Mouse (Mus musculus) large intestine, adult 2 months (tissue): ENCODE results near the gene Cramp1l. TPM values are rescaled to one million over a fixed set of nuclear protein-coding genes. Genes with fewer than 3 reads are reported as not detected.

Source experiments
- DNase-seq: peaks from one replicate; pipeline ENCODE4 v3.0.0-alpha.2; 2012; ENCODE audit warnings: low read depth, low spot score
- WGBS: fragments of 180-500 bp; shearing (Covaris S2); methylation state at CpG from one replicate; pipeline ENCODE4 v1.1.7; 2018; 5-methylcytosine and 5-hydroxymethylcytosine counted together
- polyA plus RNA-seq: library from polyadenylated mRNA; depleted of rRNA; stranded (reverse); fragments of >200 nt; gene quantifications from 2 replicates; pipeline ENCODE4 v1.2.3, GENCODE M21; 2012; rRNA removed

The Cramp1l gene
- 8.0 and 15.1 TPM in 2 replicates for polyA plus RNA-seq

DNA sequence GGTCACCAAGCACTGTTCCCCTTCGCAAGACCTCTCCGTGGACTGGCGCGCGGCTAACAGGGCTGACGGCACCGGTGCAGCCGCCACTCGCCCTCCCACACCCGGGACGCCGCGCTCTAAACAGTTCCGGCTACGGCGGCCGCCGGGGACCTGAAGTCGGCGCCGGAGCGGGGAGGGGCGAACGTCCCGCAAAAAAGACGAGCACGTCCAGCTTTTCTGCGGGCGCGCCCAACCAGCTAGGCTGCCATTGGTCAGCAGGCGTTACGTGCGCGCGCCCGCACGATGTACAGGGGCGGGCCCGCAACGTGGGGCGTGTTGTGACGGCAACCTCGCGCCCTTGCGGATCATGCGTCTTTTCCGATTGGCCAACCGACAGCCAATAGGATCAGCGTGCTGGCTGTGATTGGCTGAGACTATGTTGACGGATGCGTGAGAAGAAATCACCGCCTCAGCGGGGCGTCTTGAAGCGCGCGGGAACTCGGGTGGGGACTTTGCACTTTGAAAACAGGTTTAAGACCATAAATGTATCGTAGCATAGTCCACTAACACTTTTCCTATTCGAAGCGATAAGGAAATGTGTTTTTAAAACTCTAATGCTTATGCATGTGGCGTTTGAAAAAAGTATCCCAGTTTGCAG, at the start of gene Cramp1l, which contains the start of gene Ift140:
Gene Cramp1l, minus strand, starts transcription at position 134 of the 637 bp plus-strand sequence.
Gene Ift140, plus strand, starts transcription at position 431 of the 637 bp plus-strand sequence.
- DNase-seq, result peak; percentile 97
- under 1% methylated on average over 62 of the region's 62 CpGs for WGBS

DNA sequence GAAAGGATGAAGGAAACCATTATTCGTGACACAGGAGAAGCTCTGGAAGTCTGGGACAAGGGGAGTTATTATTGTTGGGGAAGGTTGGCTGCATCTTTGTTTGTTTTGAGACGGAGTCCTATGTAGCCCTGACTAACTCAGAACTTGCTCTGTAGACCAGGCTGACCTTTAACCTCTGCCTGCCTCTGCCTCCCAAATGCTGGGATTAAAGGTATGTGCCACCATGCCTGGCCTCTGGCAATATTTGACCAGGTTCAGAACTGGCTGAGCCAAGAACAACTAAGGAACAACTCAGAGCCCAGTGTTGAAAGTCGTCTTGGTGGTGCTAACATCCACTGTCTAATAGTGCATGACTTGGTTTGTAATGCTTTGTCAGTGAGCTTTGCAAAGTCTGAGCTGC, 49.6 kb upstream of the Cramp1l start:
- 84% methylated on average over 3 of the region's 3 CpGs for WGBS
- DNase-seq, result no peak

DNA sequence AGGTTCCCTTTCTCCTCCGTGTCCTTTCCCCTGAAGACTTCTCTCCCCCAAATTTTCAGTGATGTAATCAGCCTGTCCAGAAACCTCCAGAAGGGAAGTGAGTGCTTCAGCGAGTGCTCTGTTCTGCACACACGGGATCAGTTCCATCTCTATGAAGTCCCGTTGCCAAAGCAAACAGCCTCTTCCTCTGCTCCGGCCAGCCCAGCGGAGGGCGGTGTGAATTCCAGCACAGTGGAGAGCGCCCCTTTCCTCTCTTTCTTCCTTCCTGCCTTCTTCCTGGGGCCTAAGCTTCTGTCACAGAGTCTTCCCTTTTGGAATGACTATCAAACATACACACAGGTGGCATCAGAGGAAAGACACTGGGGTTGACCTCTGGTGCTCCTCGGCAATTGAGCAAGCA, 48.8 kb upstream of the Cramp1l start:
- 59% methylated on average over 9 of the region's 9 CpGs for WGBS
- DNase-seq, result no peak

DNA sequence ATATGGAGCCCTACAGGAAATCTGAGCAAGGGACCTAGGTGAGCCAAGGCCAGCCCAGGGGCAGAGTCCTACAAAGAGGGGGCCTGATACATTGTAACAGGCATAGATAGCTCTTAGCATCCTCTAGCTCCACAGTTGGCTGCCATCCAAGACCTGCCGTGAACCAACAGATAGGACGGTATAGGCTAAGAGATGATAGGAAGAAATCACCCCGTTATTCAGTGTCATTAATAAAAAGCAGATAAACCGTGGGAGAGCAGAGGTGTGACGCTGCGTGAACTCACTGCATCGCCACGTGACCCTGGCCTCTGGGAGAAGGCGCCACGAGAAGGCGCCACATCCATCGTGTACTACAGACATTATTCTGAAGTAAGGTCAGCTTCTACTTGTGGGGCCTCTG, 48.3 kb upstream of the Cramp1l start:
- 79% methylated on average over 12 of the region's 12 CpGs for WGBS
- no peak for DNase-seq

DNA sequence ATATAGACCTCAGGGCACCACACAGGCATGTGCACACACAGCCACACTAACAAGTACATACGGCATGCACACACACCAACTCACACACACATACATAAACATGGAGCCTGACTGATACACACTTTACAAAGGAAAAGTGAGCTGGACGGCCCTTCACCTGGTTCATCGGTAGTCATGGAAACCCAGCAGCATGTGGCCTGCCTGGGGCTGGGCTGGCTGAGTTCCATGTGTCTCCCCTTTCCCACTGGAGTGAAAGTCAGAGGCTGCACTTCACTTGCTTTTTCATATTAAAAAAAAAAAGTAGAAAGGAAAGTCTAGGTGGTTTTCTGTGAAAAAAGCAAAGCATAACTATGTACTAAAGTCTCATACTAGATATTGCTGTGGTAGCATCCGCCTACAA, 47.7 kb upstream of the Cramp1l start:
- DNase-seq, result no peak
- WGBS, result 95% methylated on average over 4 of the region's 4 CpGs

DNA sequence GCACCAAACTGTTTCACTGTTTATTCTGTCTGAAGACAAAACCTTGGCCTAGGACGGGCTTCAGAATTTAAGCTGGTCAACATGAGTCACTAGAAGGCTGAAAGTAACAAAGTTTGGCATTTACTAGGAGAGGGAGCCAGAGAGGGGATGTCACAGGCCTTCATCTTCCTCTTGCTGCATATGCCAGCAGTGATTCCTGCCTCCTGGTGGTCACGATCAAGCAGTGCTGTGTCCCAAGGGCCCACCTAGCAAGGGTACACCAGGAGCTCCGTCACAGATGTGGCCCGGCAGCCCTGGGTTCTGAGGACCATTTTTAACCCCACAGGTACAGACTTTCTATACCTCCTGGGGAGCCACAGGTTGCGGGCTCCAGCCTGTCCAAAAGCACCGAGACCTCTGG, 41.5 kb upstream of the Cramp1l start:
- DNase-seq, result no peak
- WGBS, result 91% methylated on average over 6 of the region's 6 CpGs

DNA sequence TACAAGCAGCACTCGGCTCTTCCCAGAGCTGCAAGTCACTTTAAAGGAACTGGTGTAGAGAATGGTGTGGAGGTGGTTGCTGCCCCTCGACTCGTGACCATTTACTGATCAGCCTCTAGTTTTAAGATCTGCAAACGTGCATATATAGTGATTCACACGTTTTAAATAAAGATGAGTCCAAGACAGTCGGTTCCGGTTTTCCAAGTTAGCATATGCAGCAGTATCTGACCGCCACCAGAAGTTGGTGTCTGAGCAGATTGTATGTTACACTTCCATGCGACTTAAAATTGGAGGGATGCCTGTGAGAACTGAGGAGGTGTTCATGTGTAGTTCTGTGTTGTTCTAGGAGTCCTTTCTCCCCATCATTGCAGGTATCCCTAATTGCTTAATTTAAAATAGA, 37.7 kb upstream of the Cramp1l start:
- WGBS, result 81% methylated on average over 9 of the region's 9 CpGs

DNA sequence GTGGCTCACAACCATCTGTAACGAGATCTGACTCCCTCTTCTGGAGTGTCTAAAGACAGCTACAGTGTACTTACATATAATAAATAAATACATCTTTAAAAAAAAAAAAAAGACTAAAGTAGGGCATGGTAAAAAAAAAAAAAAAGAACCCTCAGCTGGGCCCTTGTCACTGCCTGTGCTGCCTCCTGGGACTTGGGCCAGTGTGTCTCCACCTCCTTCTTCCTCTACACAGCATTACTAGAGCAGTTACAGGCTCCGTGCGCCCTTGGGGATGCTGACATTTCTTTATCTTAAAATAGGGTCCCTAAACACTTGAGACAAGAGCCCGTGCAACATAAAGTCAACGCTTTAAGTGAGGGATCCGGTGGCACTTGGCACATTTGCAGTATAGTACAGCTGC, 31.6 kb upstream of the Cramp1l start:
- 80% methylated on average over 6 of the region's 6 CpGs for WGBS
- no peak for DNase-seq

More for the DNA sequence above, 37.7 kb upstream of the Cramp1l start:
- DNase-seq, result no peak

DNA sequence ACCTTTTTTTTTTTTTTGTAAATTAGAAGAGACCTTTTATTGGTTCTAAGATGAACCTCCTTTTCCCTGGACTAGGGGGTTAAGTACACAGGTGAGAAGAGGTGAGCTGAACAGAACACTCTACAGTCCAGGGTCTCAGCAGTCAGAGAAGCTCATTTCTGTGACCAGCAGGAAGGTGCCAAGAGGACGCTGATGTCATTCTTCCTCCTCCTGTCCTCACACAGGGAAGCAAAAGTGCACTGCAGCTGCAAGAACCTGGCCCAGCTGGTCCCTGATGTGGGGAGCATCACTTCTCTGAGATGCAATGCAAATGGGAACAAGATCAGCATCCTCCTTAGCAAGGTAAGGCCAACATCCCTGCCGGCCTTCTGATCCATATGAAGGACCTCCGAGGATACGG, 29.7 kb upstream of the Cramp1l start:
- WGBS, result 79% methylated on average over 4 of the region's 4 CpGs
- no peak for DNase-seq

DNA sequence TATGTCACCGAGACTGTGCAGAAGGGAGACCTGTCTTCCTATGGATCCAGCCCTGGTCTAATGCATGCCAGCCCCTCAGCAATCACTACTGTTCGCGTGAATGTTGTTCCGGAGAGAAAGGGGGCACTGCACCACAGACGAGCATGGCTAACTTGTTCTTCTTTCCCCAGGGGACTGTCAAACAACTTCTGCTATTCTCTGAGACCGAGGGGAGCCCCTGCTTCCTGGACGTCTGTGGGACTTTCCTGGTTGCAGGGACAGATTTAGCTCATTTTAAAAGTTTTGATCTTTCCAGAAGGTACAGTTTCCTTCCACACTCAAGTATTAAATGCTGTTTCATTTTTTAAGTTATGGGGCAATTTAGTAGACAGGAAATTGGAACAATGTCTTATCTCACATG, 29.3 kb upstream of the Cramp1l start:
- WGBS, result 69% methylated on average over 7 of the region's 7 CpGs
- DNase-seq, result no peak

DNA sequence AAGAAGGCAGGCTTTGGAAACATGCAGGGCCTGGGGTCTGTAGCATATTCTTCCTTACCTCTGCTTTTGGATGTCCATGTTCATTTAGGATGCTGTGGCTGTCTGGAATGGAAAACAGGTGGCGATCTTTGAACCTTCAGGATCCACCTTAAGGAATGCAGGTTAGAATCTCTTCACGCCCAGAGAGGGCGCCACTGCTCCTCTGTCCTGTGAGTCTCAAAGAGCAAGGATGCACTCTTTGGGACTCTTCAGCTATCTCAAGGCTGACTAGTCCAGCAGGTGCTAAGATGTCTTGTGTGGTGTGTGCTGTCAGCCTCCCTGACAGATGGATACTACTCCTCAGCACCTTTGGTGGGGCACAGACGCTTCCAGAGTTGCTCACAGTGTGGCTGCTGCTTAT, 20.6 kb upstream of the Cramp1l start:
- DNase-seq, result no peak
- WGBS, result 65% methylated on average over 4 of the region's 4 CpGs

DNA sequence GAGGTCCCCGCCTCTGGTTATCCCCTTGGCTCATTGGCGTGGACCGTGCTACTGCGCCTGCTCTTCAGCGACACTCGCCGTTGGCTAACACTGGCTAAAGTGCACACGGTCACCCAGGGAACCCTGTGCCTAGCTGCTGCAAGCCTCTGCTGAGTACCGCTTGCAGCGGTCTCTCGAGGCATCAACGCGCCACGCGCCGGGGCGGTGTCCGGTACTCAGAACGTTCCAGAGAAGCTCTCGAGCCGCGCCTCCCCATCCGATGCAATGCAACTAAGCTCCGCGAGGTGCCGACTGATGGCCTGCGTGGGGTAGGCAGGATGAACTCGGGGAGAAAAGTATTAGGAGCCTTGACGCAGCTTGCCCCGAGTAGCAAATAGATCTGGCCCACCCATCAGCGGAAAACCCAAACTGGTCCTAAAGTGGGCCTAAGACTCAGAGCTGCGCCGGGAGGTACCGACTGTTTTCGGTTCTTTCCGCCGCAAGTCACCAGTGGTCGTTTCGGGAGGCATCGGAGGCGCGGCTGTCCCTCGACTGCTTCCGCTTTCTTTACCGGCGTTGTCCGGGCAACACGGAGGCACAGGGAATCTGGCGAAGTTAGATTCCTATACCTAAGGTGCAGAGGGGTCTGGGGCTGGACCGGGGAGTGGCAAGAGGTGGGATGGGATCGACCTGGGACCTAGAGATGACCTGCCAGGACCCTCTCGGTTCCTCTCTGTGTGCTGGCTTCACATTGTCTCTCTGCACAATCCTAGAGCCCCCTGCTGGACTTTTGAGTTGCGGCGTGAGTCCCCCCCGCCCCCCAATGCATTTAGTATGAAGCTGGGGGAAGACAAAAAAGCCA, 924 bp upstream of the Cramp1l start:
- DNase-seq, result no peak

DNA sequence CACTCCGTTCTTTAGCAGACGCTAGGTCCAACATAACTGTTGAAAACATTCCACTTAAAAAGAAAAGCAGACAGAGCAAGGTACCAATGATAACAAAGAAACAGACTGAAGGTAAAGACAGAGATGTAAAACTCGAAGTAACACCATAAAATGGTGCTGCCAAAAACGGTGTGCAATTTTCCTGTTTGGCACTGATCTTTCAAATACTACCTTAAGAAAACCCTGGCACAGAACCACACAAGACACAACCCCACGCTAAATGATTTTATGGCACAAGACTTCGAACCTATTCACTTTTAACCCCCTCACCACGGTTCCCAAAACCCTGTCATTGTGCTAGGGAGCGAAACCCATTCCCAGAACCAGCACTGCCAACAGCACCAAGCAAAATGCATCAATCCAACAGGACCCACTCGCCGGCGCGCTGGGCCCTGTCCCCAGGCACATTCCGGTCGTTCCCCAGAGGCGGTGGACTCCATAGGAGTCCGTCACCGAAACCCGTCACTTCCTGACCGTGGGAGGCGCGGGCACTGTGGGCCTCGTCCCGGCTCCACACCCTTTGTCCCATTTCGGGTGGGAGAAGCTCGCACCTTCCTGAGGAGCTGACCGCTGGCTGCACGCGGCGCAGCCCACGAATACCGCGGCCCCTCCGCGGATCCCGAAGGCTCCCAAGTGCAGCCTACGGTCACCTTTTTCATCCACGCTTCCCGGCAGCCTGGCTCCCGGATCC, 582 bp downstream of the Cramp1l start:
- no peak for DNase-seq
- WGBS, result under 1% methylated on average over 39 of the region's 39 CpGs

More for the DNA sequence above, 924 bp upstream of the Cramp1l start:
- WGBS, result 1% methylated on average over 55 of the region's 55 CpGs

DNA sequence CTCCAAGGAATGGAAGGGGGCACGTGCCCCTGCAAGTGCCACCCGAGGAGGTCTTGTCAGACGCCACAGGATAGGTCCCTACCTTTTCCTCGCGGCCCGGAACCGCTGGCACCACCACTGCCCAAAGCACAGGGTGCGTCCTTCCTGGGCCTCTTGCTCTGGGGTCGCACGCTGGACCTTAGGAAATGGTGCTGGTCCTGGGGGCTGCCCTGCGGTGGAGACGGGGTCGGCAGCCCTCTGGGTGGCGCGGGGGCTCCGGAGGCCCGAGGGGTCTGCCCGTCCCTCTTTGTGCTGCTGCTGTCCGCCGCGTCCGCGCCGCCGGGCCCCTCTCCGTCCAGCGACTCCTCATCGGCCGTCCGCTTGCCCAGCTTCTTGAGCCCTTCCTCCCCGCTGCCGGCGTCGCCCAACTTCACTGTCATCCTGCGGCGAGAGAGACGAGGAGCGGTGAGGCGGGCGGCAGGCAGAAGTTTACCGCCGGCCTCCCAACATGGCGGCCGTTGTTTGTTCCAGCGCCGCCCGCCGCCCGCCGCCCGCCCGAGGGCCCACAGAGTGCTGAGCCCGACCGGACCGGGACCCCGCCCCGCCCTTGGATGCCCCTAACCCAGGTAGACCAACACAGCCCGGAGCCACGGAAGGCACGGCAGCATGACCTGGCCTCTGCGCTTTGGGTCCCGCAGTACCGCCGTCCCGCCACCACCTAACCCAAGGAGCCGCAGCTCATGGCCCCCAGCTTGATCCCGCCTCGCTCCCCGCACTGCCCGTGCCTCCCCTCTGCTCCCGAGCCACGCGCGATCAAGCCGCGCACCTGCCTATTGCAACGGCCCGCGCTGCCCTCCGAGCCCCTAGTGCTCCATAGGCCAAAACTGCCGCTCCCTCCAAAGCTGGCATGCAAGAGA, 1.7 kb downstream of the Cramp1l start:
- no peak for DNase-seq
- under 1% methylated on average over 81 of the region's 81 CpGs for WGBS

DNA sequence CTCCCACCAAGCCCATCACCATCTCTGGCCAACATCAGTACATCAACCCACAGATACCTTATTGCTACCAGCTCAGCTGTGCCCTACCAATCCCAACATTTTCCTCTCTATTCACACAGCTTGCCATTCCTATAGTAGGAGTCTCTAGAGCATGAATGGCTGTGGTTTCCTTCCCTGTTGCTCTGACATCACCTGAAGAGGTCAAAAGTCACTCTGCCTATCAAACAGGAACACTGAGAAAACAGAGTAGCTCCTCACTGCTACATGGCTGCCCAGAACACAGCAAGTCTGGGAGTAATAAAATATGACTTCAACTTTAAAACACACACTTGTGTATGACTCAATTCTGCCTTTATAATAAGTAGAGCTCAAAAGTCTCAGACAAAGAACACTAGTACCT, 8.1 kb downstream of the Cramp1l start:
- DNase-seq, result no peak

DNA sequence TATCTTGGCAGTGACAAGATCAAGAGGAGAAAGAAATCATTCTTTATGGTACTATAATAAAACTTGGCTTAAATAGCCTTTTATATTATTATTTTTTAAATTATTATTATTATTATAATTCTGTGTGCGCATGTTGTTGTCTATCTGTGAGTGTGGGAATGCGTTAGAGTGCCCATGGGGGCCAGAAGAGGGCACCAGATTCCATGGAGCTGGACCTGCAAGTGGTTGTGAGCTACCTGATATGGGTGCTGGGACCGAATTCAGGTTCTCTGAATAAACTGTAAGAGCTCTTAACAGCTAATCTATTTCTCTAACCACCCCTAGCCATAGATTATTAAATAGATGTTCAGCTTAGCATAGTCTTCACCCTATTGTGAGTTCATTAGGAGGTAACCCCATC, 10.5 kb downstream of the Cramp1l start:
- 99% methylated on average over 3 of the region's 3 CpGs for WGBS
- DNase-seq, result no peak

DNA sequence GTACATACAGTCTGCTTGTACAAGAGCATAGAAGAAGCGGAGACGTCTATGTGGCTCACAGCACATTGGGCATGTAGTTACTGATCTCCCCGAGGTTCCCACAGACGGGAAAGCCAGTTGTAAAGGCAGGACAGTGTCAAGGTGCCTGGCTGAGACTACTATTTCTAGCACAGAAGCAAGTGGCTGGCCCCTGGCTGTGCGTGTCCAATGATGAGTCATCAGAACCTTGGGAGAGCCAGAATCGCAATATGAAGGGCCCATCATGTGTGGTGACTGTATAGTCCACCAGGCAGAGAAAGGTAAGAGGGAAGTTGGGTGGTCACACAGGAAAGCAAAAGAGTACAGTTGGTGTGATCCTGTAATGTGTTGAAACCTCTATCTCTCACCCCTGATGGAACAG, 20.9 kb downstream of the Cramp1l start:
- DNase-seq, result no peak
- WGBS, result 86% methylated on average over 6 of the region's 6 CpGs

DNA sequence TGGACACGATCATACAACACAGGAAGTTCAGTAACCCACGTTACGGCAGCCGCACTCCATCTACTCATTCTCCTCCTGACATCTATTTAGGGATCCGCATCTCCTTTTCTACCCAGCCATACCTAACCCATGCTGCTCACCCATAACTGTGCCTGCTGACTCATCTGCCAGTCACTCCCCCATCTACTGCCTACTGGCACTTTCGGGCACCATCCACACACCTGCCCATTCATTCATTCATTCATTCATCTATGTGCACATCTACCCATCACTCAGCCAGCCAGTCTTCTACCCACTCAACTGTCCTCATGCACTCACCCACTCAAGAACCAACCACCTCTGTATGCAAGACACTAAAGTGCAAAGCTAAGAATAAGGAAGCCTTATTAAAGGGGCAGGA, 28.4 kb downstream of the Cramp1l start:
- no peak for DNase-seq

DNA sequence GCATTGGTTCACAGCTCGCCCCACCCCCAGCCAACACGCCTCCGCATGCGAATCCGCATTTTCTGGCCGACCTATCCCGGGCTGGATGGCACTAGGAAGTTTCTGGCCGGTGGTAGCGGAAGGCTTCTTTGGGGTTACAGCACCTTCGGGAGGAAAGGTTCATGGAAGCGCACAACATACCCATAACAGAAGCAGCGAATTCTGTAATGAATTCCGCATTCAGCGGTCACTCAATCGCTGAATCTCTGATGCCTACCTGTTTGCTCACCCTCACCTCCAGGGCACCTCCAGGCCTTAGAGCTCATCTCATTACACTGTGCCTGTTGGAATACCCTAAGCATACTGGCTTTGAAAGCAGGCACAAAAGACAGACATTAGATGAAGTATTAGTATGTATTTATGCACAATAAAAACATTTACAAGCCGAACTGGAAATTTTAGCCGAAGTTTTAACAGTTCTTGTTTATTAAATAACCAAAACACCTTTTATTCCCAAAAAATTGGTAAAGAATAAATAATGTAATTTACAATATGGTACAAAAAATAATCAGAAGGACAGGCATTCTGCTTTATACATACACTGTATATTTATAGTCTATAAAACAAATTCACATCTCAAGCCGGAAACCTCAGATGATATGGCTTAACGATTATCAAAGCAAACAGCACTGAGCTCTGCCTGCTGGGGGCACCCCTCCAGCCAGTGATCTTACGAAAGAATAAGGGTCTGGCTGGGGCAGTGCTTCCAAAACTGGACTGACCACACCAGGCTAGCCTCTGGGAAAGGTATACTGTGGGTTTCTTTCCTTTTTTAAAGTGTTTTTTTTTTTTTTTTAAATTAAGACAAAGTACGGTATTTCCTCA, 54.5 kb downstream of the Cramp1l start:
- peak; percentile 96 for DNase-seq

More for the DNA sequence above, 28.4 kb downstream of the Cramp1l start:
- WGBS, result 93% methylated on average over 6 of the region's 6 CpGs

More for the DNA sequence above, 54.5 kb downstream of the Cramp1l start:
- 9% methylated on average over 21 of the region's 21 CpGs for WGBS
